Mouse (Mus musculus) embryonic fibroblast, embryonic 13.5 days (primary cell): ENCODE results near the gene Cacng3.

Source experiments
- CTCF ChIP-seq: IDR thresholded peaks from 2 replicates; pipeline ENCODE4 v1.5.1; 2011; ENCODE audit warnings: mild to moderate bottlenecking, control low read depth, low read length, moderate library complexity, borderline replicate concordance; ENCODE audit not compliant: insufficient read depth
- POLR2A ChIP-seq: IDR thresholded peaks from 2 replicates; pipeline ENCODE4 v1.6.1; 2011; ENCODE audit warnings: low read depth, mild to moderate bottlenecking, control low read depth, low read length, moderate library complexity

DNA sequence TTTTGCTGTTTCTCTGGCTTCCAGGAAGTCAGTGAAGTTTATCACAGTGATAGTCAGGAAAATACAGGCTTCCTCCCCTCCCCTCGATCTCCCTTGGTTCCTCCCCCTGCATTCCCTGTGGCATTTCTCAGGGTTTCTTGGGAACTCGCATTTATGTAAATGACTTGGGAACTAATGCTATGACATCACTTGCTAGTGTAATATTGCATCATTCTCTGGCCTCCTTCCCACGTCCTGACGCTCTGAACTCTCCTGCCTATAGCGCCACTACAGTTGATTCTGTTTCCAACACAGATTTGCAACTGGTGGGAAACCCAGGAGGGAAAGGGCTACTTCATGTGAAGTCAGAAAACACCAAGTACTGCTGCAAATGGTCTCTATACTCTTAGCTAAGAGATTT is 2.7 kb downstream of the Cacng3 start:
- TF ChIP-seq CTCF (no peak), POLR2A (no peak)
